Mouse (Mus musculus) cerebellum, postnatal 25 days (tissue): ENCODE measurements around the gene Ly6c2.
"Not testable (repeated sequence)": the region's sequence is repeated elsewhere in the genome, so short reads cannot be mapped to it uniquely, and the experiment has no call there.

Experiments
- DNase-seq, 2 experiments: peaks; one replicate each; pipeline ENCODE4 v3.0.0; 2021; ENCODE audit warnings: mixed read lengths in 2 of 2

The Ly6c2 gene

DNA sequence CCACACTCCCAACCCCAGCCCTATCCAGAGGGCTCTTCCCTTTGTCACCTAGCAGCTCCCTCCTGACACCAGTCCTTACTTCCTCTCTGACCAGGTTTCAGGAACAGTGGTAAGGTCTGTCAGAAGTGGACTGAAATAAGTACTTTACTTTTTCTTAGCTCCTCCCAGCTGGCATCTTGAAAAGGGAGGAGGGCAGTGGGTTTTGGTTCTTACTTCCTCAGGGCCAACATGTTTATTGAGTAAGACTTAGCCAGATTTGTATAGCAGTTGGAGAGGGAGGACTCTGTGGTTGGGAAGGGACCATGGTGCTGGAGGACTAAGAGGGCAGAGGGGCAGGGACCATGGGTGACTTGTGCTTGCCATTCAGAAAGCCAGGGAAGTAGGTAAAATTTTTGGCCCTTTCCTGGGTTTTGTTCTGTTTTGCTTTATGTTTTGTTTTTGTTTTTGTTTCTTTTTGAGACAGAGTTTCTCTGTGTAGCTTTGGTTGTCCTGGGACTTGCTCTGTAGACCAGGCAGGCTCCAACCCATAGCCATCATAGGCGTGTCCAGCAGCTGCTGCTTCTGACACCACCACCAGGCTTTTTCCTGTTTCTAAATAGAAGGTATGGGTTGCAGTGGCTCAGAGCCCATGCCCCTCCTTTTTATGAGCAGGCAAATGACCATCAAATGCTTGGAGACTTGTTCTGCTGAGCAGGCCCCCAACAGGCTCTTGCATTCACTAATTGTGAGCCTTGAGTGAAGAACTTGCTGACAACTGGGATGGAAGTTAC is at the start of gene Ly6c2:
TSS of gene Ly6c2 (minus strand) at position 110 of the 770 bp plus-strand sequence.
- not testable (repeated sequence) for DNase-seq

DNA sequence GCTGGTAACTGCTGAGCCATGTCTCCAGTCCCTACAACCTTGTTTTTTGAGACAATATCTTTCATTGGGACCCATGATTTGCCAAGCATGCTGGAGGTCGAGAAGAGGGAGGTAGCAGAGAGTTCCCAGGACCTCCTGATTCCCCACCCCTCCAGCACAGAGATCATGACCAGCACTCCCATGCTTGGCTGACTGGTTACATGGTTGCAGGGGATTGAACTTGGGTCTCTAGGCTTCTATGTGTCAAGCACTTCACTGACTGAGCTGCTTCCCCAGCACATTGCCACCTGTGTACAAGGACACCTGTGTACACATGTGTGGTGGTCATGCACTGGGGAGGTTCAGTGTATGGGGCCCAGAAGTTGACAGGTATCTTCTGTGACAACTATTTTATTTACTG is 45.9 kb upstream of the Ly6c2 start:
- DNase-seq = no peak

DNA sequence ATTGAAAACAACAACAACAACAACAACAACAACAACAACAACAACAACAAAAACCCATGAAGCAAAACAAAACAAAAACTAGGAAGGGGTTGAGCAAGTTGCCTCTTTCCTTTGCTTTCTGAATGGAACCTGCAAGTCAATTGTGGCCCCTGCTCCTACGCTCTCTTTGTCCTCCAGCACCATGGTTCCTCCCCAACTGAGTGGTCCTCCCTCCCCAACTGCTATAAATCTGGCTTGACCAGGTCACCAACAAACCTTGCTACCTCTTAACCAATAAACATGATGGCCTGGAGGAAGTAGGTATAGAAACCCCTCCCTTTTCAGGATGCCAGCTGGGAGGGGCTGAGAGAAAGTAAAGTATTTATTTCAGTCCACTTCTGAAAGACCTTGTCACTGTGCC is 43.2 kb upstream of the Ly6c2 start, which contains the start of gene Ly6g:
TSS of gene Ly6g (plus strand) at position 301 of the 400 bp plus-strand sequence.
- no peak for DNase-seq

DNA sequence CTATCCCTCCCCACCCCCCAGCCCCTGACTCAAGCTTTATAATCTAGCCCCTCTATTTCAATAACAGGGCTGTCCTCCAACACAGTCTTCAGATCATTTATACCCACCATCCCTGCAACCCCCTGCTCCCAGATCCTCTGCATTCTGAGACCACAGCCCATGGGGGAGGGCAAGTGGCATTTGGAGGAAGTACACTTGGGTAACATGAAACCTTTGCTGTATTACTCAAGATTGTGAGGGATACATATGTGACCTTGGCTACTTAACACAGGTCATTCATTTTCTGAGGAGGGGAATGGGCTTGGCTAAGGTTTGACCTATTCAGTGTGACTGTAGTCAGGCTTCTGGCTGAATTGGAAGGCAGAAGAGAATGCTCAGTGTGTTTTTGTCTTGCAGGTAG is 41.3 kb upstream of the Ly6c2 start:
- DNase-seq = no peak

DNA sequence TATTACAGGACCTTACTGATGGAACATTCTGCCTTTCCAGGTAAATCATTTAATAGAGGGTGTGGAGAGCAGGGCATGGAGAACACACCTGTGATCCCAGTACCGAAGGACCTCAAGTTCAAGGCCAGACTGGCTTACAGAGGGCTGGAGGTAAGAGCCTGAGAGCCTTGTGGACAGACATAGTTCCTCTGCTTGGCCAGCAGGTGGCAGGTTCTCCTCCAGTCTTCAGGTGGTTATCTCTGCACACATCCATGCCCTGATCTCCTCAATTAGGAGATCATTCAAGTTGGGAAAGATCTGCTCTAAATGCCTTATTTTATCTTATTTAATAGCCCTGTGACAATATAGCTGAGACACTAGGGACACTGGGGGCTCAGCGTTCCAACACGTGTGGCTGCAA is 32.0 kb upstream of the Ly6c2 start:
- DNase-seq = peak in 1 of 2 experiments; percentile 17

DNA sequence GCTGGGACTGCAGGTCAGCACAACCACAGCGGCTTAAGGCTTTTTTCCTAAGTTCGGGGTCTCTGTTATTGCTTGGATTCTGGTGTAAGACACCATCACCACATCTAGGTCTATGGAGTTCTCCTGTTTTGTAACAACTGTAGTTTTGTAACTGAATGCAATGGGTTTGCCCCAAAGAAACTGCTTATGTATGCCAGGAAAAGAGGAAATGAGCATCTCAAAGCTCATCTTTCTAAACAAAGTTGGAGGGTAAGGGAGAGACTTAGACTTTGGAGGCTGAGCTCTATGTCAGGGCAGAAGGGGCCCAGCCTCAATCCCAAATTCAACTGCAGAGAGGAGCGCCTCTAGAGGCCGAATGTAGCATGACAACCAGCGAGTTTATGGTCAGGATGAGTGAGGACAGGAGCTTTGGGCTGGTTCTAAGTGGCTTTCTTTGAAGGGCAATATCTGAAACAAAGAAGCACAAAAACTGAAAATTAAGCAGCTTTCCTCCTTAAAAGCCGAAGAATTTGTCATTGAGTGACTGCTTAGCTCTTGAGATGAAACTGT is 30.1 kb upstream of the Ly6c2 start:
- peak in 1 of 2 experiments; percentile 39 for DNase-seq

DNA sequence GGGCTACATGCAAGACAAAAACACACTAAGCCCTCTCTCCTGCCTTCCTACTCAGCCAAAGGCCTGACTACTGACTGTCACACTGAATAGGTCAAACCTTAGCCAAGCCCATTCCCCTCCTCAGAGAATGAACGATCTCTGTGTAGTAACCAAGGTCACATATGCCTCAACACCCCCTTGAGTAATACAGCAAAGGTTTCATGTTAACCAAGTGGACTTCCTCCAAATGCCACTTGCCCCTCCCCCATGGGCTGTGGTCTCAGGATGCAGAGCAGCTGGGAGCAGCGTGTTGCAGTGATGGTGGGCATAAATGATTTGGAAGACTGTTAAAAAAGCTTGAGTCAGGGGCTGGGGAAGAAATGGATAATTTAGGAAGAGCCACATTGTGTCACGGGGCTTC is 26.0 kb upstream of the Ly6c2 start:
- not testable (repeated sequence) for DNase-seq

DNA sequence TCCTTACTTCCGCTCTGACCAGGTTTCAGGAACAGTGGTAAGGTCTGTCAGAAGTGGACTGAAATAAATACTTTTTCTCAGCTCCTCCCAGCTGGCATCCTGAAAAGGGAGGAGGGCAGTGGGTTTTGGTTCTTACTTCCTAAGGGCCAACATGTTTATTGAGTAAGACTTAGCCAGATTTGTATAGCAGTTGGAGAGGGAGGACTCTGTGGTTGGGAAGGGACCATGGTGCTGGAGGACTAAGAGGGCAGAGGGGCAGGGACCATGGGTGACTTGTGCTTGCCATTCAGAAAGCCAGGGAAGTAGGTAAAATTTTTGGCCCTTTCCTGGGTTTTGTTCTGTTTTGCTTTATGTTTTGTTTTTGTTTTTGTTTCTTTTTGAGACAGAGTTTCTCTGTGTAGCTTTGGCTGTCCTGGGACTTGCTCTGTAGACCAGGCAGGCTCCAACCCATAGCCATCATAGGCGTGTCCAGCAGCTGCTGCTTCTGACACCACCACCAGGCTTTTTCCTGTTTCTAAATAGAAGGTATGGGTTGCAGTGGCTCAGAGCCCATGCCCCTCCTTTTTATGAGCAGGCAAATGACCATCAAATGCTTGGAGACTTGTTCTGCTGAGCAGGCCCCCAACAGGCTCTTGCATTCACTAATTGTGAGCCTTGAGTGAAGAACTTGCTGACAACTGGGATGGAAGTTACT is 23.5 kb upstream of the Ly6c2 start:
- DNase-seq = not testable (repeated sequence)

DNA sequence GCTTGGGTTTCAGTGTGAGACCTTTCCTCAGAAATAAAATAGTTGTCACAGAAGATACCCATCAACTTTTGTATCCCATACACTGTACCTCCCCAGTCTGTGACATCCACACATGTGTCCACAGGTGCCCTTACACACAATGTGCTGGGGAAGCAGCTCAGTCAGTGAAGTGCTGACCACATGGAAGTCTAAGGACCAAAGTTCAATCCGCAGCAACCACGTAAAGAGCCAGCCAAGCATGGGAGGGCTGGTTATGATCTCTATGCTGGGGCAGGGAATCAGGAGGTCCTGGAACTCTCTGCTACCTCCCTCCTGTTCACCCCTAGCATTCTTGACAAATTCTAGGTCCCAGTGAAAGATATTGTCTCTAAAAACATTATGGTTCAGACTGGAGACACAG is 20.6 kb upstream of the Ly6c2 start:
- DNase-seq = not testable (repeated sequence)

DNA sequence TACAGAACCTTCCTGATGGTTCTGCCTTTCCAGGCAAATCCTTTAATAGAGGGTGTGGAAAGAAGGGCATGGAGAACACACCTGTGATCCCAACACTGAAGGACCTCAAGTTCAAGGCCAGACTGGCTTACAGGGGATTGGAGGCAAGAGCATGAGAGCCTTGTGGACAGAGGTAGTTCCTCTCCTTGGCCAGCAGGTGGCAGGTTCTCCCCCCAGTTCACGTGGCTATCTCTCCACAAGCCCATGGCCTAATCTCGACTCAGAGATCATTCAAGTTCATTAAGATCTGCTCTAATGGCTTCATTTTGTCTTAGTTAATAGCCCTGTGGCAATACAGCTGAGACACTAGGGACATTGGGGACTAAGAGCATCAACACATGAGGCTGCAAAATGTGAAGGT is 8.3 kb upstream of the Ly6c2 start:
- peak; percentile 13 to 19 for DNase-seq

DNA sequence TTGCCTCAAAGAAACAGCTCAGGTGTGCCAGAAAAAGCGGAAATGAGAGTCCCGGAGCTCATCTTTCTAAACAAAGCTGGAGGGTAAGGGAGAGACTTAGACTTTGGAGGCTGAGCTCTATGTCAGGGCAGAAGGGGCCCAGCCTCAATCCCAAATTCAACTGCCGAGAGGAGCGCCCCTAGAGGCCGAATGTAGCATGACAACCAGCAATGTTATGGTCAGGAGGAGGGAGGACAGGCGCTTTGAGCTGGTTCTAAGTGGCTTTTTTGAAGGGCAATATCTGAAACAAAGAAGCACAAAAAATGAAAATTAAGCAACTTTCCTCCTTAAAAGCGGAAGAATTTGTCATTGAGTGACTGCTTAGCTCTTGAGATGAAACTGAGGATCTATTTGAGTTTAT is 7.0 kb upstream of the Ly6c2 start:
- peak; percentile 20 to 54 for DNase-seq

DNA sequence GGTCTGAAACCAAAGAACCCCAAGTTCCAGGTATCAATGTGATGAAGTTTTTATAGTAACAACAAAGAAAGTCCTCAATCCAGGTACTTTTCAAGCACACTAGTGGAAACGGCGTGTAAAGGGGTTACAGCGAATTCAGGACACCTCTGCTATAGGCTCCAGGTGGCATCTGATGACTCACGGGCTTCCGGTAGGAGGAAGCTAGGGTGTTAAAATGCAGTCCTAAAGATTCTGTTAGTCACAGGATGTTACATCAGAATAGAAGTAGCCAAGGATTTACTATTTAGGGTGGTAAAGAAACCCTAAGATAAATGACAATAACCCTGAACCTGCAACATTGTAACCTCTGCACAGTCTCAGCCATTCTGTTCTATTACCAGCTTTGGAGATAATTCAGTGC is 5.7 kb upstream of the Ly6c2 start:
- not testable (repeated sequence) for DNase-seq

DNA sequence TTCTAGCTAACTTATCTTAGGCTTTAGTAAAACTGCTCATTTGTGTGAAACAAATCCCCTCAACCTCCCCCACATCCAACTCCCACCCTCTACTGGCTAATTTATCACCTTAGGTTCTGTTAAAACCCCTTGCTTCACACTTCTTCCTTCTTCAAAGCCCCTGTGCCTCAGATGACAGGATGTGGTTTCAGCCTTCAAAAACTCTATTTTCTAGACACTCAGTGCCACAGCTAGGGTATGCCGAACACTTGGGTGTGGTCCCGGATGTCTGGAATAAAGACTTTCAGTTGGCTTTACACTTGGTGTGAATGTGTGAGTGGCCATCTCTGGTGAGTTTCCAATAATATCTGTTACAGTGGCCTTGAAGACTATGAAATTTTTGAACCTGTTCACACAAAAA is 4.8 kb upstream of the Ly6c2 start:
- DNase-seq = no peak

DNA sequence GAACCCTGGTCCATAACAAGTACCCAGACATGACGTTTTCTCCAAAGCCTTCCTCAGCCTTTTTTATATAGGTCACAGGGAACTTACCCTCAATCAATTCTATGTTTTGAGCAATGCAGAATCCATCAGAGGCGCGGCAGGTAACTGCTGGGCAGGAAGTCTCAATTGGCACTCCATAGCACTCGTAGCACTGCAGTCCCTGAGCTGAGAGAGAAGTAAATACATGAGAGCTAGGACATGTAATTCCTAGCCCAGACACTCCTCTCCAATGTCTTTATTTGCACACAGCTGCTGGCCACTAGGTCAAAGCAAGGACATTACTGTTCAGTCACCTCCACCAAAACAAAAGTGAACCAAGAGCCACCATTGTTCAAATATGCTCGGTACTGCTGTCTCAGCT is 1.3 kb downstream of the Ly6c2 start:
- DNase-seq = not testable (repeated sequence)

DNA sequence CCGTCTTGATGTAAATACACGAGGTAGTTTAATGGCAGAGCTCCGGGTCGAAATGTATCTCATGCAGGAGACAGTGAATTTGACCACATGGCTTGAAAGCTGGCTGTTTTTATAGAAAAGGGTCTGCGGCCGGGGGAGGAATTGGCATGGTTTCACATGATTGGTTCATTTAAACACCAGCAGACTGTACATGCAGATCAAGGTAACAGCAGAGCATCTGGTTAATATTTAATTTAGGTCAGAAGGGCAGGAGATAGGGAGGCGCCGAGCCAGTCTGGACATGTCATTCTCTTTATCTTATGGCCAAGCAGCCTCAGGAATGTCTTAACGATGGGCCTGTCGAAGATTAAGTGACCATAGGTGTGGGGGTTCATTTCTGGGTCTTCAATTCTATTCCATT is 12.5 kb downstream of the Ly6c2 start:
- no peak for DNase-seq

DNA sequence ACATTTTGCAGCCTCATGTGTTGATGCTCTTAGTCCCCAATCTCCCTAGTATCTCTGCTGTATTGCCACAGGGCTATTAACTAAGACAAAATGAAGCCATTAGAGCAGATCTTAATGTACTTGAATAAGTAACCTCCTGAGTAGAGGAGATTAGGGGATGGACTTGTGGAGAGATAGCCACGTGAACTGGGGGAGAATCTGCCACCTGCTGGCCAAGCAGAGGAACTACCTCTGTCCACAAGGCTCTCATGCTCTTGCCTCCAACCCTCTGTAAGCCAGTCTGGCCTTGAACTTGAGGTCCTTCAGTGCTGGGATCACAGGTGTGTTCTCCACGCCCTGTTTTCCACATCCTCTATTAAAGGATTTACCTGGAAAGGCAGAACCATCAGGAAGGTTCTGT is 23.7 kb downstream of the Ly6c2 start:
- peak; percentile 13 to 19 for DNase-seq

DNA sequence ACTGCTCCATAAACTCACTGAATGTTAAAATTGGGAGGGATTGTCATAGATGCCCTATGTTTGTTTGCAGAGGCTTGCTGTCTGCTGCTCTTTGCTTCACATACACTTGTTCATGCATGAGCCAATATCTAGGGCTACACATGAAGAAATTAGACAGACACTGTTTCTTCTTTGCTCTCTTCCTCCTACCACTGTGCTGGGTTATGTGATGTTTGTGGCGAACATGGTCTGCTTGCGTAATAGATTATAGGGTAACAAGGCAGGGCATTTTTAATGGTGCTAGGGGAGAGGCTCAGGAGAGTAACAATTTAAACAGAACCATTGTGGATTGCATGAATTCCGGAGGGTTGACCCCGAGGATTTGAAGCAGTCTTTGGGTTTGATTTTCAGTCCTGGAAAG is 41.8 kb downstream of the Ly6c2 start:
- DNase-seq = no peak

DNA sequence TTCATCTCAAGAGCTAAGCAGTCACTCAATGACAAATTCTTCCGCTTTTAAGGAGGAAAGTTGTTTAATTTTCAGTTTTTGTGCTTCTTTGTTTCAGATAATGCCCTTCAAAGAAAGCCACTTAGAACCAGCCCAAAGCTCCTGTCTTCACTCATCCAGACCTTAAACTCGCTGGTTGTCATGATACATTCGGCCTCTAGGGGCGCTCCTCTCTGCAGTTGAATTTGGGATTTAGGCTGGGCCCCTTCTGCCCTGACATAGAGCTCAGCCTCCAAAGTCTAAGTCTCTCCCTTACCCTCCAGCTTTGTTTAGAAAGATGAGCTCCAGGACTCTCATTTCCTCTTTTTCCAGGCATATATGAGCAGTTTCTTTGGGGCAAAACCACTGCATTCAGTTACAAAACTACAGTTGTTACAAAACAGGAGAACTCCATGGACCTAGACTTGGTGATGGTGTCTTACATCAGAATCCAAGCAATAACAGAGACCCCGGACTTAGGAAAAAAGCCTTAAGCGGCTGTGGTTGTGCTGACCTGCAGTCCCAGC is 49.7 kb downstream of the Ly6c2 start:
- DNase-seq = peak; percentile 59 to 77

DNA sequence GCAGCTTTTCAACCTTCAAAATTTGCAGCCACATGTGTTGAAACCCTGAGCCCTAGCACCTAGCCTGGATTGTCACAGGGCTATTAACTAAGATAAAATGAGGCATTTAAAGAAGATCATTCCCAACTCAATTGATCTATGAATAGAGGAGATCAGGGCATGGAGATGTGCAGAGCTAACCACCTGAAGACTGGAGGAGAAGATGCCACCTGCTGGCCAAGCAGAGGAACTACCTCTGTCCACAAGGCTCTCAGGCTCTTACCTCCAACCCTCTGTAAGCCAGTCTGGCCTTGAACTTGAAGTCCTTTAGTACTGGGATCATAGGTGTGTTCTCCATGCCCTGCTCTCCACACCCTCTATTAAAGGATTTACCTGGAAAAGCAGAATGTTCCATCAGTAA is 51.3 kb downstream of the Ly6c2 start:
- peak; percentile 46 to 63 for DNase-seq
